Mouse (Mus musculus): ENCODE measurements around the gene Myo10. TPM values are rescaled to one million over a fixed set of nuclear protein-coding genes. Genes with fewer than 3 reads are reported as not detected.

Myo10 gene
- polyA plus RNA-seq, 1 experiment from 2014 or later, result 27.3 TPM

DNA sequence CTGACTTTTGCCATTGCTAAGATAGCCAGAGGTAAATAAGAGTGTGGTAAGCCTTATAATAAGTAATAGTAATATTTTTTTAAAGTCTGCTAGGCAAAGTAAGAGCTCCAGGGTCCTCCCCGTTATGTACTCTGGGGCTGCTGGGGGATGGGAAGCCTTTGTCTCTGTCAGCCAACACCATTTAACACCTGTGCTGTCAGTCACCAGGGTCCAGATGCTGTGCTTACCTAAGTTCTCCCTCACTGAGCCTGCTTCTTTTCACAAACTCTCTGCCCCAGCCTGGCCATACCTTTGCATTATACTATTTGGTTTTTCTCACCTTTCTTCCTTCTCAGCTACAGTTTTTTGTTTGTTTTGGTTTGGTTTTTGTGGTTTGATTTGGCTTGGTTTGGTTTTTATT, 175.6 kb downstream of the Myo10 start:
- WGBS (ENCODE audit: missing documents), result 100% methylated on average over 1 of the region's 1 CpGs
- no peak overlapping the region for H3K27ac ChIP-seq
- peaks cover 11% of the 10 kb centered on the region for H3K36me3 ChIP-seq (ENCODE audit: inconsistent target)
- no peaks in the 10 kb centered on the region for H3K79me2 ChIP-seq (ENCODE audit: inconsistent target)
- H3K4me3 ChIP-seq (ENCODE audit: inconsistent target), result no peak overlapping the region

DNA sequence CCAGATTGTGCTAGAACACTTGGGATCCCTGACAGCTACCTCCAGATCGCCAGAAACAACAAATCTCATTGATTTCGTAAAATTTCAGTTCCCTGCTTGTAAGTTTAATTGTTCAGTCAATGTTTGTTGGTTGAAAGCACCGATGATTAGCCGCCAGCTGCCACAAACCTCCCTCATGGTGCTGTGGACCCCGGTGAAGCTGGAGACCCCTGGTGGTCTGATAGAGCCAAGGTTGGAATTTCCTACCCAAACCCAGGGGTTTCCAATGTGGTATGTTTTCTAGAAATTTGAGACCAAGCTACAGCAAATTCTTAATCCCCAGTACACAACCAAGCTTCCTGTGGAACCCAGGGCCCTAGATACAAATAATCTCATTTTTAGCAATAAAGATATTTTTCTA, 179.4 kb downstream of the Myo10 start:
- Histone ChIP-seq H3K79me2 (ENCODE audit: inconsistent target) (no peaks in the 10 kb centered on the region), H3K36me3 (ENCODE audit: inconsistent target) (peaks cover 14% of the 10 kb centered on the region; the same call in 1 of the 2 replicates), H3K4me3 (ENCODE audit: inconsistent target) (no peak overlapping the region), H3K27ac (no peak overlapping the region)
- 97% methylated on average over 5 of the region's 5 CpGs for WGBS (ENCODE audit: missing documents)

DNA sequence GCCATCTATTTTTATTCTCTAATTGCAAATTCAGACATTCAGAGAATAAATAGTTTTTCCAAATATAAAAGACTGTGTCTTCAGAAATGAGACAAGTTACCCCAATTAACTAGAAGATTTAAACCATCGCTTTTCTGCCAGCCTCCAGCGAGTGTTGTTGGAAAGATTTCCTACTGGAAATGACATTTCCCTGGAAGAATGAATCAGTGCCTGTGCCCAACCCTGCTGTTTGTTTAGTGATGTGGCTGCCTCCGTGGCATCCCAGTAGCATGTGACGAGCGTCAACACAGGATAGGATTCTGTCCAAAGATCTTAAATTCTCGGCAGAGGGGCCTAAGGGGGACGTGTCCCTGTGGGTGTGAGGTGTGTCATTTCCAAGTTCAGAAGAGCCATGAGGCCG, 179.9 kb downstream of the Myo10 start:
- Histone ChIP-seq H3K79me2 (ENCODE audit: inconsistent target) (no peaks in the 10 kb centered on the region), H3K27ac (no peak overlapping the region), H3K36me3 (ENCODE audit: inconsistent target) (peaks cover 14% of the 10 kb centered on the region; the same call in 1 of the 2 replicates), H3K4me3 (ENCODE audit: inconsistent target) (no peak overlapping the region)
- WGBS (ENCODE audit: missing documents), result 97% methylated on average over 8 of the region's 8 CpGs

DNA sequence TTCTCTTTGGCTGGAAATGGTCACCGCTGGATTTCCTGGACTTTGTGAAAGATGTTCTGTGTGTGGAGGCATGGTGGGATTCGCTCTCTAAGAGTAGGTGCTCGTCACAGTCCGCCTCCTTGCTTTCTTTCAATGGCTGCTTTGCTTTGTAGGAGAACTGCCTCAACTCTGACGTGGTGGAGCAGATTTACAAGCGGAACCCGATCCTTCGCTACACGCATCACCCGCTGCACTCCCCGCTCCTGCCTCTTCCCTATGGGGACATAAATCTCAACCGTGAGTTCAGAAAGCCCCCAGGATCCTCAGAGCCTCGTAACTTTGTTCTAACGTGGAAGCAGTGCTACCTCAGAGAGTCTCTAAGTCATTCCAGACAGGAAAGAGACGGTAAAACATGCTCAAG, 180.8 kb downstream of the Myo10 start:
- no peak overlapping the region for H3K4me3 ChIP-seq (ENCODE audit: inconsistent target)
- 94% methylated on average over 15 of the region's 15 CpGs for WGBS (ENCODE audit: missing documents)
- H3K27ac ChIP-seq, result no peak overlapping the region
- peaks cover 14% of the 10 kb centered on the region; the same call in 1 of the 2 replicates for H3K36me3 ChIP-seq (ENCODE audit: inconsistent target)
- no peaks in the 10 kb centered on the region for H3K79me2 ChIP-seq (ENCODE audit: inconsistent target)

DNA sequence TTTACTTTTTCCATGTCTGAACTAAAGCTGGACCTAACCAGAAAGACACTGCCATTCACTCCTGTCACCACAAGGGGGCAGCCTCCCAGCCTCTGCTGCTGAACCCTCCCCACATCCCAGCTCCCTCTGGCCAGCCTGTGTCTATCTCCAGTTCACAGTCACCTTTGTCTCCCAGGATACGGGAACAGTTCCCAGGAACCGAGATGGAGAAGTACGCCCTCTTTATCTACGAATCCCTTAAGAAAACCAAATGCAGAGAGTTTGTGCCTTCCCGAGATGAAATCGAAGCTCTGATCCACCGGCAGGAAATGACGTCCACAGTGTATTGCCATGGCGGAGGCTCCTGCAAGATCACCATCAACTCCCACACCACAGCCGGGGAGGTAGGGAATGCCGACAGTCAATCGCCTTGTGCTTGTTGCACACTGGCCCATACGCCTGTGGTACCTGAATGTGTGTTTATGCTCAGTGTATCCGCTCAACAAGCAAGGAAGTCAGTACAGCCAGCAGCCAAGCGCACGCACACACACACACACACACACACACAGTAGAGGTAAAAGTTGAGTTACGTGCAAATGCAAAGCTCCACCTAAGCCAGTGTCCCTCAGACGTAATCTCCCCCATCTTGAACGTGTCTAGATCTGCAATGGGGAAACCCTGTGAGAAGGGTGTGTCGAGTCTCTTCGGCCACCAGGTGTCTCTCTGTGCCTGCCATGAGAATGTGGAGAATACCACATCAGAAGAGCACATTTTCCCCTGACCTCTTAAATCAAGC, 183.2 kb downstream of the Myo10 start:
- H3K4me3 ChIP-seq (ENCODE audit: inconsistent target), result no peak overlapping the region
- peaks cover 22% of the 10 kb centered on the region; the same call in 1 of the 2 replicates for H3K36me3 ChIP-seq (ENCODE audit: inconsistent target)
- H3K79me2 ChIP-seq (ENCODE audit: inconsistent target), result no peaks in the 10 kb centered on the region
- 80% methylated on average over 21 of the region's 21 CpGs for WGBS (ENCODE audit: missing documents)
- no peak overlapping the region for H3K27ac ChIP-seq

DNA sequence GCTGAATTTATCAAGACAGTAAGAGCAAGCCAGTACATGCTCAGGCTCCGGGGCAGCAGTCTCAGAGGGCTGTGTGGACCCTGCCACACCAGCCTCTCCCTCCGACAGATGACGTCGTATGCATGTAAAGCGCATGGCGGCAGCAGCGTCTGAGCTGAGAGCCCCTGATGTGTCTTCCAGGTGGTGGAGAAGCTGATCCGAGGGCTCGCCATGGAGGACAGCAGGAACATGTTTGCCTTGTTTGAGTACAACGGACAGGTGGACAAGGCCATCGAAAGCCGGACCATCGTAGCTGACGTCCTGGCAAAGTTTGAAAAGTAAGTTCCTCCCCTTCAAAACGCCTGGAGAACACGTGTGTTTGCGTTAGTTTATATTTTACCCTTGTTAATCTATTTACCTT, 184.0 kb downstream of the Myo10 start:
- Histone ChIP-seq H3K36me3 (ENCODE audit: inconsistent target) (peaks cover 26% of the 10 kb centered on the region; the same call in 1 of the 2 replicates), H3K27ac (no peak overlapping the region), H3K79me2 (ENCODE audit: inconsistent target) (no peaks in the 10 kb centered on the region), H3K4me3 (ENCODE audit: inconsistent target) (no peak overlapping the region)
- 95% methylated on average over 17 of the region's 17 CpGs for WGBS (ENCODE audit: missing documents)

DNA sequence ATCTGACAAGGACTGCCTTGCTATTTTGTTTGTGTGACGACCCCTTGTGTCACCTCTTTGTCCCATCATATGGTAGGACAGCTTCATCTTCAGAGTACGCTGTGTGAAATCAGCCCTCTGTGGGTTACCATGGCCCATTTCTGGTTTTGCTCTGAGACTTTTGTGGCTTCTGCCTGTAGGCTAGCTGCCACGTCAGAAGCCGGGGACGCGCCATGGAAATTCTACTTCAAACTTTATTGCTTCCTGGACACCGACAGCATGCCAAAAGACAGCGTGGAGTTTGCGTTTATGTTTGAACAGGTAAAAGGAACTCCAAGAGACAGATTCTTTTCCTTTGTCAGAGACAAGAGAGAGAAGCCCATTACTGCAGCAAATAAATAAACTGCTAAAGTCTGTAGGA, 184.6 kb downstream of the Myo10 start:
- Histone ChIP-seq H3K4me3 (ENCODE audit: inconsistent target) (no peak overlapping the region), H3K79me2 (ENCODE audit: inconsistent target) (no peaks in the 10 kb centered on the region), H3K36me3 (ENCODE audit: inconsistent target) (peaks cover 26% of the 10 kb centered on the region; the same call in 1 of the 2 replicates), H3K27ac (no peak overlapping the region)
- 93% methylated on average over 9 of the region's 9 CpGs for WGBS (ENCODE audit: missing documents)

DNA sequence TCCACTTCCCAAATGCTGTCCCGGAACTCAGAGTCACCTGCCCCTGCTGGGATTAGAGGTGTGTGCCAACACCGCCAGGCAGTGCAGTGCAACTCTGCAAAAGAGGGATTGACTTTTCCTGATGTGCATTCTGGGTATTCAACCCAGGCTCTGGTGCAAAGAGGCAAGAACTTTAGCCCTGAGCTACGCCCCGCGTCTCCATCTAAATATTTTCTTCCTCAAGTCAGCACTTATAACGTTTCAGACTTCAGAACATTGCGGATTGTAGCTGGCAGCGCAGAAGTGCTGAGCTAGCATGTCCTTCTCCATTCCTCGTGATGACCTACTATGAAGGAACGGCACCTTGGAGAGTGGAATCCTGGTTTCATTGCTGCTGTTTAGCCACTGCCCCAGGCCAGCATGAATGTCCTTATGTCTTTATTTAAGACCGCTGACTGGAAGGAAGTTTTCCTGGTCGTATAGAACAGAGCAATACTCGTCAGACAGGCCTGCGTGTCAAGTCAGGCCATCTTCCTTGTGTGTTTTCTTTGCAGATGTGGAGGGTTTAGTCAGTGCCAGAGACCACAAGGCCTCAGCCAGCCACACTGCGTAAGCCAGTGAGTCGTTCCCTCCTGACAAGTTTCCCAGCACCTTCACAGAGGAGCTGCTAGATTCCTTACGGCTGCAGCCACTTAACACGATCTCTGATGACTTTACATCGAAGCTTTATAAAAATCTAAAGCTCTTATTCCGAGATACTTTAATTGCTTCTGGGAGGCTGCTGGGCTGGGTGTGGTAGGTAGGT, 186.5 kb downstream of the Myo10 start:
- Histone ChIP-seq H3K27ac (no peak overlapping the region), H3K4me3 (ENCODE audit: inconsistent target) (no peak overlapping the region), H3K79me2 (ENCODE audit: inconsistent target) (no peaks in the 10 kb centered on the region), H3K36me3 (ENCODE audit: inconsistent target) (peaks cover 16% of the 10 kb centered on the region; the same call in 1 of the 2 replicates)
- WGBS (ENCODE audit: missing documents), result 90% methylated on average over 20 of the region's 20 CpGs

DNA sequence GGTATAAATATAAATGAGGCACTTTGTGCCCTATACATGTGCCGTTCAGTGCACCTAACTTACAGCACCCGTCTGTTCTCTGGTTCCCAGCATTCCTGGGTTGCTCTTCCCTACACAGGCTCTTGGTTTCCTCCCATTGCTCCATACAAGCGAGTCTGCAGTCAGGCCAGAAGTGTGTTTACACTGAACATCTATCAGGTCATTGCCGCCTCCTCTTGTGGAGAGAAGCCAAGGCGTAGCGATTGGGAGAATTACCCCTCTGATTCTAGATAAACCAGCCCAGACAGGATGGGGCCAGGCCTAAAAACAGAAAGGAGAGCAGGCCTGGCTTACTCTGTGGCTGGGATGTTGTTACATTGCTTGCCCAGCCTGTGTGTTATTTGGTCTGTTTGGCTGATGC, 187.3 kb downstream of the Myo10 start:
- H3K36me3 ChIP-seq (ENCODE audit: inconsistent target), result peaks cover 12% of the 10 kb centered on the region; the same call in 1 of the 2 replicates
- H3K27ac ChIP-seq, result no peak overlapping the region
- no peak overlapping the region for H3K4me3 ChIP-seq (ENCODE audit: inconsistent target)
- H3K79me2 ChIP-seq (ENCODE audit: inconsistent target), result no peaks in the 10 kb centered on the region
- WGBS (ENCODE audit: missing documents), result 92% methylated on average over 6 of the region's 6 CpGs

DNA sequence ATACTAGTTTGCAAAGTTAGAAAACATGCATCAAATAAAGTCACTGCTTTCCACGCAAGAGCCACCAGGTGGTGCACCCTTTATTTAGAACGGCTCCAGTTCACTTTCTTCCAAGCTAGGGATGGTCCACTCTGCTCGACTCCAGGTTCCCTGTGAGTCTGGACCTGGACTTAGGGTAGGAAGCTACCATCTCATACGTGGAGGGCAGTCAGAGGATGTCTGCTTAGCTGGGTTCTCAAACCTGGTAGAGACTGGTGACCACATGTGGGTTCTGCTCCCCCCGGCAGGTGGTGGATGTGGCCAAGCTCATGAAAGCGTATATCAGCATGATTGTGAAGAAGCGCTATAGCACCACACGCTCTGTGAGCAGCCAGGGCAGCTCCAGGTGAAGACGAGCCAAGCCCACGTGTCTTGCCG, 189.5 kb downstream of the Myo10 start:
- H3K36me3 ChIP-seq (ENCODE audit: inconsistent target), result peaks cover 12% of the 10 kb centered on the region; the same call in 1 of the 2 replicates
- no peak overlapping the region for H3K4me3 ChIP-seq (ENCODE audit: inconsistent target)
- H3K79me2 ChIP-seq (ENCODE audit: inconsistent target), result no peaks in the 10 kb centered on the region
- 50% methylated on average over 11 of the region's 11 CpGs for WGBS (ENCODE audit: missing documents)
- no peak overlapping the region for H3K27ac ChIP-seq

DNA sequence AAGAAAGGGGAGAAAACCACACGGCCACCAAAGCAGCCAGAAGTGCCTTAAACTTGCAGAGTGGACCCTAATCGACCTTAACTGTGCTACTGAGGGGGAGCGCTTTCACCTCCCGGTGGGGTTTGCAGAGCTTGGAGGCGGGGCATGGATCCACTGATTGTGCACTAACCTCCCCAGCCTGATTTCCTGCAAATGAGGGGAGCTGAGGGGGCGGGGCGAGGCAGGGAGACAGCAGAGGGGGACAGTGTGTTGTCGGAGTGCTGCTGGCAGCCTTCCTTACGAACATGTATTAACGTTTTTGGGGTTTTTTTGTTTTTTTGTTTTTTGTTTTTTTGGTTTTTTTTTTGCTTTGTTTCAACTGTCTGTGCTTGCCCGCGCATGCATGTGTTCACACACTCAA, 190.2 kb downstream of the Myo10 start:
- Histone ChIP-seq H3K79me2 (ENCODE audit: inconsistent target) (no peaks in the 10 kb centered on the region), H3K4me3 (ENCODE audit: inconsistent target) (no peak overlapping the region), H3K27ac (no peak overlapping the region), H3K36me3 (ENCODE audit: inconsistent target) (peaks cover 12% of the 10 kb centered on the region; the same call in 1 of the 2 replicates)
- WGBS (ENCODE audit: missing documents), result 49% methylated on average over 8 of the region's 12 CpGs

DNA sequence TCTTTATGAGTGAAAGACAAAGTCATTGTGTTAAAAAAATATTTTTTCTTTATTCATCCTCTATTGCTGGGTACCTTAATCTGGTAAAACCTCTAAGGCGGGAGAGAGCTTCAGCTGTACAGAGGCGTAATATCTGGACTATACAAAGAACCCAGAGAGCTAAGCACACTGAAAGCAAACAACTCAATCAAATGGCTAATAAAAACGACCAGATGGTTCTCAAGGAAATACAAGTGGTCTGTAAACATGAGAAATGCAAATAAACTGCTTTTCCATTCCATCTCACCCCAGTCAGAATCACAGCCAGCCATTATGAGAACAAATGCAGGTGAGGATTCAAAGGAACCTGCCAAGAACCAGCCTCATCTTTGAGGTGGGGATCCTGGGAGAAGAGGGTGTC, 192.2 kb downstream of the Myo10 start:
- Histone ChIP-seq H3K79me2 (ENCODE audit: inconsistent target) (no peaks in the 10 kb centered on the region), H3K4me3 (ENCODE audit: inconsistent target) (no peak overlapping the region), H3K36me3 (ENCODE audit: inconsistent target) (peaks cover 4% of the 10 kb centered on the region; the same call in 1 of the 2 replicates), H3K27ac (no peak overlapping the region)
- WGBS (ENCODE audit: missing documents), result 86% methylated on average over 3 of the region's 3 CpGs

DNA sequence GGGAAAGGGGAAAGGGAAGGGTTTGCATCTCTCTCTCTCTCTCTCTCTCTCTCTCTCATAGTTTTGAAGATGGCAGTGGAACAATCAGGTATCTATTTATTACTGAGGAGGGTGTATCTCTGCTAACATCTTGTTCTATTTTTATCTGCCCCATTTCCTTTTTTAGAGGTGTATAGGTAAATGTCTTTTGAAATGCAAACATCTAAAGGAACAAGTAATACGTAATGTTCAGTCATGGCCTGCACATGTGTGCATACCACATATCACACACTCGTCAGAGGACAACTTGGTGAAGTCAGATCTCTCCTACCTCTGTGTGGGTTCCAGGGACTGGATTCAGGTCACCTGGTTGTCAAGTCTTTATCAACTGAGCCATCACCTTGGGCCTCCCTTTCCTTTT, 194.9 kb downstream of the Myo10 start:
- Histone ChIP-seq H3K79me2 (ENCODE audit: inconsistent target) (no peaks in the 10 kb centered on the region), H3K4me3 (ENCODE audit: inconsistent target) (no peak overlapping the region), H3K27ac (no peak overlapping the region), H3K36me3 (ENCODE audit: inconsistent target) (no peaks in the 10 kb centered on the region)
- 96% methylated on average over 2 of the region's 2 CpGs for WGBS (ENCODE audit: missing documents)

DNA sequence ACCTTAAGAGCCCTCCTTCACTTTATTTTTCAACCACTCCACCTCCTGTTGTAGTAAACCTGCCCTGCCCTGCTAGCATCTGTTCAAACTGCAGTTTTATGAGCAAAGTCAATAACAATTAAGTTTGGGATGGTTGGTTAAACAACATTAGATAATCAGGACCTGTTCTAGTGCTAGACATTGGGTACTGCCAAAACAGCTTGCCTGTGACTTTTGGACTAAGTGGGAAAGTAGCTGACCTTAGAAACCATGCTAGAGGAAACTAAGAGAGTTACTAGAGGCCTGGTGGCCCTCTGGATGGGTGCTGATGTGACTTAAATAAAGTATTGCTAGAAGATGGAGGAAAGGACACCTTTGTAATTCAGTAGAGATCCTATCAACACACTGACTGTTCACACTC, 199.7 kb downstream of the Myo10 start:
- Histone ChIP-seq H3K36me3 (ENCODE audit: inconsistent target) (no peaks in the 10 kb centered on the region), H3K79me2 (ENCODE audit: inconsistent target) (no peaks in the 10 kb centered on the region), H3K4me3 (ENCODE audit: inconsistent target) (no peak overlapping the region), H3K27ac (no peak overlapping the region)

DNA sequence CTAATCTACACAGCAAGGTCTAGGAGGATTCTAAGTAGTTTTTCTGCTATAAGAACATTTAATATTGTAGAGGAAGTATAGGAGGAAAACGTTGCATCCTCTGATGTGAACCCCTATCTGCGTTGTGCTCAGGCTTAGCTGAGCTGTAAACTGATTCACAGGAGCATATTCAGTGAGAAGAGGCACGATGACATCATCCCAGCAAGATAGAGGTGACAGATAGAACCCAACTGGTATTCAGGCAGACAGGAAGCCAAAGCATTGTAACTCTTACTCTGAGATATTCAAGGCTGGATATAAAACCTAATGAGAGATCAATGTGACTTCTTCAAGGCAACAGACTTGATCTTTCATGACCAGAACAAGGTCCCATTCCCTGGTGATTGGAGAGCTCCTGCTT, 200.3 kb downstream of the Myo10 start:
- no peaks in the 10 kb centered on the region for H3K79me2 ChIP-seq (ENCODE audit: inconsistent target)
- no peak overlapping the region for H3K27ac ChIP-seq
- WGBS (ENCODE audit: missing documents), result 74% methylated on average over 3 of the region's 3 CpGs
- H3K4me3 ChIP-seq (ENCODE audit: inconsistent target), result no peak overlapping the region
- H3K36me3 ChIP-seq (ENCODE audit: inconsistent target), result no peaks in the 10 kb centered on the region

All from macrophage (primary cell).